Mouse (Mus musculus): ENCODE measurements around the gene Coro7. TPM values are rescaled to one million over a fixed set of nuclear protein-coding genes. Genes with fewer than 3 reads are reported as not detected.
A peak's percentile ranks its signal among the peaks of the same experiment; 100 is the strongest.

The Coro7 gene
- polyA plus RNA-seq, 1 experiment from 2014 or later = 23.3 TPM

GRCm38 (mm10) chr16:4670317-4670716, 9.3 kb downstream of the Coro7 start:
- 85% methylated on average over 5 of the region's 5 CpGs for WGBS
- H3K4me2 ChIP-seq (ENCODE audit: low read length) = no peak overlapping the region
- no peaks in the 10 kb centered on the region for H3K4me1 ChIP-seq (ENCODE audit: control insufficient read depth, insufficient read depth, low read length)
- H3K9me3 ChIP-seq (ENCODE audit: control insufficient read depth, low read length) = no peaks in the 10 kb centered on the region
- peaks cover 48% of the 10 kb centered on the region for H3K36me3 ChIP-seq (ENCODE audit: control insufficient read depth, insufficient read depth, low read length)
- H3K4me3 ChIP-seq (replicated peaks; ENCODE audit: low read depth, low read length) = no peak overlapping the region
- DNase-seq (no peak), ATAC-seq (ENCODE audit: low FRiP score, low TSS enrichment) (no peak)
- no peaks in the 10 kb centered on the region for H3K27me3 ChIP-seq (ENCODE audit: control insufficient read depth, insufficient read depth, low read length)
- H3K9ac ChIP-seq (replicated peaks; ENCODE audit: low read length) = no peak overlapping the region
- no peak overlapping the region for H3K27ac ChIP-seq (replicated peaks; ENCODE audit: low read depth, low read length)

GRCm38 (mm10) chr16:4667190-4667808, 12.3 kb downstream of the Coro7 start:
- H3K4me3 ChIP-seq (replicated peaks; ENCODE audit: low read depth, low read length) = no peak overlapping the region
- peak; percentile 97 for DNase-seq
- H3K4me2 ChIP-seq (ENCODE audit: low read length) = no peak overlapping the region
- peak; percentile 74; the same call in 1 of the 2 replicates for ATAC-seq (ENCODE audit: low FRiP score, low TSS enrichment)
- no peaks in the 10 kb centered on the region for H3K27me3 ChIP-seq (ENCODE audit: control insufficient read depth, insufficient read depth, low read length)
- H3K4me1 ChIP-seq (ENCODE audit: control insufficient read depth, insufficient read depth, low read length) = no peaks in the 10 kb centered on the region
- no peaks in the 10 kb centered on the region for H3K9me3 ChIP-seq (ENCODE audit: control insufficient read depth, low read length)
- 22% methylated on average over 3 of the region's 3 CpGs for WGBS
- no peak overlapping the region for H3K9ac ChIP-seq (replicated peaks; ENCODE audit: low read length)
- H3K27ac ChIP-seq (replicated peaks; ENCODE audit: low read depth, low read length) = no peak overlapping the region
- peaks cover 29% of the 10 kb centered on the region for H3K36me3 ChIP-seq (ENCODE audit: control insufficient read depth, insufficient read depth, low read length)

DNA sequence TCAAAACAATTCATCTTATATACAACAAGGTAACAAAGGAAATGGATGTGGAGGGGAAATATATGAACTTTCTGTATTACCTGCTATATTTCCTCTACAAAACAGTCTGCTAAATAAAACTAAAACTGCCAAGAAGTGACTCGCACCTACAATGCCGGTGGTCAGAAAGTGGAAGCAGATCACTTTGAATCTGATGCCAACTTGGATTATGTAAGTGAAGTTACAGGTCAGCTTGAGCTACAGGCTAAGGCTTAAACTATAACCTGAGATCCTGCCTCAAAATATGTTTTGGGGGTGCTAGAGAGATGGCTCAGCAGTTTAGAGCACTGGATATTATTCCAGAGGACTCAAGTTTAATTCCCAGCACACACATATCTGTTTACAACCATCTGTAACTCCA, 13.9 kb downstream of the Coro7 start:
- WGBS = 92% methylated on average over 2 of the region's 2 CpGs
- no peak for DNase-seq
- H3K27me3 ChIP-seq (ENCODE audit: control insufficient read depth, insufficient read depth, low read length) = no peaks in the 10 kb centered on the region
- peaks cover 39% of the 10 kb centered on the region for H3K36me3 ChIP-seq (ENCODE audit: control insufficient read depth, insufficient read depth, low read length)
- no peak overlapping the region for H3K9ac ChIP-seq (replicated peaks; ENCODE audit: low read length)
- no peak overlapping the region for H3K4me2 ChIP-seq (ENCODE audit: low read length)
- H3K4me3 ChIP-seq (replicated peaks; ENCODE audit: low read depth, low read length) = no peak overlapping the region
- H3K4me1 ChIP-seq (ENCODE audit: control insufficient read depth, insufficient read depth, low read length) = no peaks in the 10 kb centered on the region
- no peak overlapping the region for H3K27ac ChIP-seq (replicated peaks; ENCODE audit: low read depth, low read length)
- no peaks in the 10 kb centered on the region for H3K9me3 ChIP-seq (ENCODE audit: control insufficient read depth, low read length)
- ATAC-seq (ENCODE audit: low FRiP score, low TSS enrichment) = no peak

DNA sequence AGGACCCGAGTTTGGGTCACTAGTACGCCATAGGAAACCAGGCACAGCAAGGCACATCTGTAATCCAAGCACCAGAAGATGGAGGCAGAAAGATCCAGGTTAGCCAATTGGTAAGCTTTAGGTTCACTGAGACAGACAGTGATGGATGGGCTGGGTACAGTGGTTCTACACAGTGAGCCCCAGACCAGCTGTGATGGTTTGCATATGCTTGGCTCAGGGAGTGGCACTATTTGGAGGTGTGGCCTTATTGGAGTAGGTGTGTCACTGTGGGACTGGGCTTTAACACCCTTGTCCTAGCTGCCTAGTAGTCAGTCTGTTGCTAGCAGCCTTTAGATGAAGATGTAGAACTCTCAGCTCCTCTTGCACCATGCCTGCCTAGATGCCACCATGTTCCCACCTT, 15.8 kb downstream of the Coro7 start:
- DNase-seq (no peak), ATAC-seq (ENCODE audit: low FRiP score, low TSS enrichment) (no peak)
- 81% methylated on average over 2 of the region's 2 CpGs for WGBS

GRCm38 (mm10) chr16:4661605-4662004, 18.0 kb downstream of the Coro7 start:
- Histone ChIP-seq H3K4me2 (ENCODE audit: low read length) (no peak overlapping the region), H3K4me1 (ENCODE audit: control insufficient read depth, insufficient read depth, low read length) (peaks cover 3% of the 10 kb centered on the region; the same call in 1 of the 2 replicates), H3K36me3 (ENCODE audit: control insufficient read depth, insufficient read depth, low read length) (peaks cover 18% of the 10 kb centered on the region), H3K4me3 (replicated peaks; ENCODE audit: low read depth, low read length) (no peak overlapping the region), H3K27ac (replicated peaks; ENCODE audit: low read depth, low read length) (no peak overlapping the region), H3K9me3 (ENCODE audit: control insufficient read depth, low read length) (no peaks in the 10 kb centered on the region), H3K9ac (replicated peaks; ENCODE audit: low read length) (no peak overlapping the region), H3K27me3 (ENCODE audit: control insufficient read depth, insufficient read depth, low read length) (no peaks in the 10 kb centered on the region)
- WGBS = 83% methylated on average over 2 of the region's 2 CpGs
- ATAC-seq (ENCODE audit: low FRiP score, low TSS enrichment) (no peak), DNase-seq (no peak)

More for the DNA sequence above, 15.8 kb downstream of the Coro7 start:
- H3K9ac ChIP-seq (replicated peaks; ENCODE audit: low read length) = no peak overlapping the region
- H3K4me3 ChIP-seq (replicated peaks; ENCODE audit: low read depth, low read length) = no peak overlapping the region
- H3K4me1 ChIP-seq (ENCODE audit: control insufficient read depth, insufficient read depth, low read length) = peaks cover 3% of the 10 kb centered on the region; the same call in 1 of the 2 replicates
- H3K36me3 ChIP-seq (ENCODE audit: control insufficient read depth, insufficient read depth, low read length) = peaks cover 30% of the 10 kb centered on the region
- no peaks in the 10 kb centered on the region for H3K9me3 ChIP-seq (ENCODE audit: control insufficient read depth, low read length)
- no peak overlapping the region for H3K4me2 ChIP-seq (ENCODE audit: low read length)
- no peaks in the 10 kb centered on the region for H3K27me3 ChIP-seq (ENCODE audit: control insufficient read depth, insufficient read depth, low read length)
- no peak overlapping the region for H3K27ac ChIP-seq (replicated peaks; ENCODE audit: low read depth, low read length)

DNA sequence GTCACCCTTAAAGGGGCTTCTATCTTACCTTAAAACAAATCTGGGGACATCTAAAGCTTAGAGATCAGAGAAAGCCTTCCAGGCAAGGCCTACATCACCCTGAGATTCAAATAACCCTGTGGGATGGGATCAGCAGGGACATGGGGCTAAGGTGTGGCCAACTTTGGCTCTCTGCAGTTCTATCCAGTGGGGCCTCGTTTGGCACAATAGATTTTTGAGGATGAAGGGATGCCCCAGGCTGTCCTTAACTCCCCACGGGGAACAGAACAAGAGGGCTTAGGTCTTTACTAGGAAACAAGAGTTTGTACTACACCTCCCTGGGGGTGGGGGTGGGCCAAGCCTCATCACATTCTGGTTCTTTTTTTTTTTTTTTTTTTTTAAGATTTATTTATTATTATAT, 20.3 kb downstream of the Coro7 start:
- ATAC-seq (ENCODE audit: low FRiP score, low TSS enrichment) = no peak
- Histone ChIP-seq H3K27ac (replicated peaks; ENCODE audit: low read depth, low read length) (no peak overlapping the region), H3K9me3 (ENCODE audit: control insufficient read depth, low read length) (no peaks in the 10 kb centered on the region), H3K4me1 (ENCODE audit: control insufficient read depth, insufficient read depth, low read length) (peaks cover 20% of the 10 kb centered on the region), H3K27me3 (ENCODE audit: control insufficient read depth, insufficient read depth, low read length) (no peaks in the 10 kb centered on the region), H3K36me3 (ENCODE audit: control insufficient read depth, insufficient read depth, low read length) (peaks cover 22% of the 10 kb centered on the region), H3K9ac (replicated peaks; ENCODE audit: low read length) (peak overlapping the region; percentile 31; the same call in 1 of the 2 replicates), H3K4me2 (ENCODE audit: low read length) (no peak overlapping the region), H3K4me3 (replicated peaks; ENCODE audit: low read depth, low read length) (no peak overlapping the region)
- DNase-seq = no peak
- WGBS = 13% methylated on average over 2 of the region's 2 CpGs

GRCm38 (mm10) chr16:4658781-4659245, 20.8 kb downstream of the Coro7 start:
- peaks cover 24% of the 10 kb centered on the region for H3K36me3 ChIP-seq (ENCODE audit: control insufficient read depth, insufficient read depth, low read length)
- peak; percentile 40; the same call in 1 of the 2 replicates for ATAC-seq (ENCODE audit: low FRiP score, low TSS enrichment)
- WGBS = 29% methylated on average over 11 of the region's 11 CpGs
- H3K27ac ChIP-seq (replicated peaks; ENCODE audit: low read depth, low read length) = no peak overlapping the region
- DNase-seq = peak; percentile 61
- no peak overlapping the region for H3K9ac ChIP-seq (replicated peaks; ENCODE audit: low read length)
- no peaks in the 10 kb centered on the region for H3K9me3 ChIP-seq (ENCODE audit: control insufficient read depth, low read length)
- H3K27me3 ChIP-seq (ENCODE audit: control insufficient read depth, insufficient read depth, low read length) = no peaks in the 10 kb centered on the region
- H3K4me2 ChIP-seq (ENCODE audit: low read length) = no peak overlapping the region
- H3K4me1 ChIP-seq (ENCODE audit: control insufficient read depth, insufficient read depth, low read length) = peaks cover 20% of the 10 kb centered on the region
- H3K4me3 ChIP-seq (replicated peaks; ENCODE audit: low read depth, low read length) = no peak overlapping the region

- Histone ChIP-seq H3K9ac (replicated peaks; ENCODE audit: low read length) (no peak overlapping the region), H3K36me3 (ENCODE audit: control insufficient read depth, insufficient read depth, low read length) (peaks cover 32% of the 10 kb centered on the region), H3K4me3 (replicated peaks; ENCODE audit: low read depth, low read length) (no peak overlapping the region), H3K9me3 (ENCODE audit: control insufficient read depth, low read length) (no peaks in the 10 kb centered on the region), H3K4me2 (ENCODE audit: low read length) (no peak overlapping the region), H3K27ac (replicated peaks; ENCODE audit: low read depth, low read length) (no peak overlapping the region), H3K4me1 (ENCODE audit: control insufficient read depth, insufficient read depth, low read length) (peaks cover 20% of the 10 kb centered on the region), H3K27me3 (ENCODE audit: control insufficient read depth, insufficient read depth, low read length) (no peaks in the 10 kb centered on the region)
- DNase-seq = no peak
- 72% methylated on average over 9 of the region's 9 CpGs for whole genome bisulfite sequencing
- no peak for ATAC-seq (ENCODE audit: low FRiP score, low TSS enrichment)
These were observed 23.0 kb downstream of the Coro7 start for GRCm38 (mm10) chr16:4656571-4657081.
